Mouse (Mus musculus) left cerebral cortex, adult 11 months (tissue): ENCODE measurements at regions not wholly inside any gene's neighbourhood (a gene's known extent, or its start where the extent isn't known, plus 50 kb on each side); places are given as distances from the start of the nearest gene placed in this dataset.

Experiments used
- DNase-seq: peaks from one replicate; pipeline ENCODE4 v3.0.0; 2022; ENCODE audit warnings: low spot score

- no peak for DNase-seq
Observed at GRCm38 (mm10) chr2:131673351-131673750, 111.3 kb upstream of the Adra1d start.

DNA sequence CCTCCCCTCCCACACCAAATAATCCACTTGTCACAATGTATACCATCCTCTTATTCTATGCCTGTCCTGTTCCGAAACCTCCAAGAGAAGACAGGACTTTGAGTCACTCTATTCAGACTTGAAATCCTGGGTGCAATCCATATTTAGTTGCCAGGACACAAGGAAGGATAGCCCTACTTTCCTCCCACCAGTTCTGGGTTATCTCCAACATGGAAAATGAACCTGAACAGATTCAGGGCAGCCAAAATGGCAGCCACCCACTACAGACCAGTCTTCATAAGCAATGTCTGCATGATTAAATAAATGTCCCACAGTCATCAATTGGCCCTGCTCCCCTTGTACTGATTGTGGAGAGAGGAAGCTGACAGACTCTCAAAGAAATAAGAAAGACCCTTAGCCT lies 110.6 kb upstream of the Adra1d start:
- no peak for DNase-seq

DNA sequence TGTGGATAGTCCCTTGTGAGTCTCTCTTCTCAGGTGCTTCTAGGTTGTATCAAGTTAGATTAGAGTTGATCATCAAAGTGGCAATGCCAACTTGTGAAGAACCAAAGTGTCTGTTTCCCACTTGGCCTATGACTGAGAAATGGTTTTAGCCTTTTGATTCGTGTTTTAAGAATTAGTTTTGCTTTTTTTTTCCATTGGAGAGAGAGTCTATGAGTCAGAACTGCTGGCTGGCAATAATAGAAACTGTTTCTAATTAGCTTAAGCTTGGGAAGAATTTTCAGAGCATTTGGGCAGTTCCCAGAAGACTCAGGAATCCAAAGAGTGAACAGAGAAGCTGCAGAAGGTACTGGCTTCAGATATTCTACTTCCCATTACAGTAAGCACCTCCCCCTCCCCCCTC lies 110.1 kb upstream of the Adra1d start:
- DNase-seq, result no peak

DNA sequence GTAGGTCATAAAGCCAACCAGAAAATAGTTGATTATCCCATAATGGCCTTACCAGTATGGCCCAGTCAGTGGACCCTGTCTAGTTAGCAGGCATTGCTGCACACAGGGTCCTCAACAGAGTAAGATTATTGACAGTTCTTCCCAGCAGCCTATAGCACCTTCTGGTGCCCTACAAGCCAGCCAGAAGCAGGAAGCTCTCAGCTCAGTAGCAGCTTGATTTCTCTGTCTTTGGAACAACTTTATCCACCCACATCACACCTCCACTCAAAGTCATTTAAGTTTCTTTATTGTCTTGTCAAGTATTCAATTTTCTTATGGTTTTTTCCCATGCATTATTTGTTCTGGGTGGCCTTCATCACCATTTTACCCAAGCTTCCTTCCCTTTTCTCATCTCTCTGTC lies 108.8 kb upstream of the Adra1d start:
- no peak for DNase-seq

DNA sequence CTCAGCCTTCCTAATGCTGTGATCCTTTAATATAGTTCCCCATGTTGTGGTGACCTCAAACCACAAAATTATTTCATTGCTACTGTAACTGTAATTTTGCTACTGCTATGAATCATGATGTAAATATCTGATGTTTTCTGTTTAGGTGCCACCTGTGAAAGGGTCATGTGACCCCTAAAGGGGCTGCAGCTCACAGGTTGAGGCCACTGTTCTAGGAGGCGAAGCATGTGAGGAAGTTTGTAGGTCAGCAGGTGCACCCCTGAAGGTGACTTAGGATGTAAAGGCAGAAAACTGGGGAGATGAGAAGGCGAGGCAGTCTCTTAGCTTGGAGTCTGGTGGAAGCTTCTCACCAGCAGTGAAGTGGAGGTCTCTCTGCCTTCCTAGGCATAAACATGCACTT lies 105.8 kb upstream of the Adra1d start:
- no peak for DNase-seq

DNA sequence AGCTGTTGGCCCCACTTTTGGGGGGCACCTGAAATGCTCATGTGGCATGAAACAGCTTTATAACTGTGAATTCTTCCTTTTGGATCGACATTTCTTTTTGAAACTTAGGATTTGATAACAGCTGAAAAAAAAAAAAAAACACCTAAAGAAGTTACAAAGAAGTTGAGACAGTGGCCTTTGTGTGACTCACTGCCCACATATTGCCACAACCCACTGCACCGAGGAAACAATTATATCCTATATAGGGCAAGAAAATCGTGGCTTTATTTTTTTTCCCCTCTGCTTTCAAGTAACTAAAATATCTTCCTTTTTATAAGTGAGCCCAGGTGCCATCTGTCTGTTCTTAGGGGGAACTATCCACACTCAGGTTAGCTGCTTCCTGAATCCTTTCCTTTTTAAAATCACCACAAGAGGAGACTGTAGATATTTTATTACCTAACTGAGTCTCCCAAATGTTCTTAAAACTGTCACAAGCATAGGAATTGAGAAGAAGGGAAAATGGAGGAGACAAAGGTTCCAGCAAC lies 104.8 kb upstream of the Adra1d start:
- DNase-seq, result no peak

GRCm38 (mm10) chr2:131664575-131664974 lies 102.5 kb upstream of the Adra1d start:
- DNase-seq, result no peak

DNA sequence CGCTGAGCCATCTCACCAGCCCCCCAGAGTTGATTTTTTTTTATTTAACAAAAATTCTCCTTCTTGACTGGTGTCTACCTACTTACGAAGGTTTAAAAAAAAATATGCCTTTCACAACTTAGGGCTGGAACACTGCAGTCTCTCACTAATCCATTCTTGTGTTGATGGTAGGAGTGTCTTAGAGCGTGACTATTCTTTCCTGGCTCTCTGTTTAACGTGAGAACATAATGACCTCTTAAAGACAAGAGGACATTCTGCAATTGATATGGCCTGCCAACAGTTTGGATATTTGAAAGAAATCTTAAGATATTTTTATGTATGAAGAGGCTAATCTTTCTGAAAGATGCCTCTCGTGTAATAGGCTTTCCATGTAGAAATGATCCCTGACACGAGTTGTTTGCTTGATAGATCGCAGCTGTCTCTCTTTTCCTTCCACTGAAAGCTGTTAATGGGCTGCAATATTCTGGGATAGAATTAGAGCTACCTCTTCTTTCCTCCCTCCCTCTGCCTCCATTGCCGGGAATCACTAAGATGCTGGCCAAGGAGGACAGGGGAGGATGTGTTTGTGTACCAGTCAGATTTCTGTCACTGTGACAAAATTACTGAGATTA lies 101.2 kb upstream of the Adra1d start:
- DNase-seq, result no peak

- DNase-seq, result no peak
Observed at GRCm38 (mm10) chr2:131652197-131652596, 90.1 kb upstream of the Adra1d start.

DNA sequence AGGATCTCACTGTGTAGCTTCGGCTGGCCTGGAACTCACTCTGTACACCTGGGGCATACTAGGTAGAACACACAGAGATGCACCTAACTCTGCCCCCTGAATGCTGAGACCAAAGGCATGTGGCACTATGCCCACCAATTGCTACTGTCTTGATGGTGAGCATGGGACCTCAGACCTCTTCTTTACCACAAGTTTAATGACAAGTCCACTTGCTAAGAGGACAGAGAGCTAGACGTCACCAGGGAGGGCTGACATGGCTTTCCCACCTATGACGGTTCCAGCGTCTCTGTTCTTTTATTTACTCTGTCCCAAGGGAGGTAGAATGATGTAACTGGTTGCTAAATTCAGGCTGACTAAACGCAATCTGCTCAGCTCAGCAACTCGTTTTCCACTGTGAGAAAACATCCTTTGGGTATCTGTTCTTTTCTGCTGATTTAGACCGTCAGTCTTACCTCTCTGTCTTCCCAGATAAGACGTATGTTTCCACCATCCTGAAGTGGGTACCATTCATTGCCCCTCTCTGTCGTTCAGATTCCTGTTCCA lies 88.6 kb upstream of the Adra1d start:
- no peak for DNase-seq

DNA sequence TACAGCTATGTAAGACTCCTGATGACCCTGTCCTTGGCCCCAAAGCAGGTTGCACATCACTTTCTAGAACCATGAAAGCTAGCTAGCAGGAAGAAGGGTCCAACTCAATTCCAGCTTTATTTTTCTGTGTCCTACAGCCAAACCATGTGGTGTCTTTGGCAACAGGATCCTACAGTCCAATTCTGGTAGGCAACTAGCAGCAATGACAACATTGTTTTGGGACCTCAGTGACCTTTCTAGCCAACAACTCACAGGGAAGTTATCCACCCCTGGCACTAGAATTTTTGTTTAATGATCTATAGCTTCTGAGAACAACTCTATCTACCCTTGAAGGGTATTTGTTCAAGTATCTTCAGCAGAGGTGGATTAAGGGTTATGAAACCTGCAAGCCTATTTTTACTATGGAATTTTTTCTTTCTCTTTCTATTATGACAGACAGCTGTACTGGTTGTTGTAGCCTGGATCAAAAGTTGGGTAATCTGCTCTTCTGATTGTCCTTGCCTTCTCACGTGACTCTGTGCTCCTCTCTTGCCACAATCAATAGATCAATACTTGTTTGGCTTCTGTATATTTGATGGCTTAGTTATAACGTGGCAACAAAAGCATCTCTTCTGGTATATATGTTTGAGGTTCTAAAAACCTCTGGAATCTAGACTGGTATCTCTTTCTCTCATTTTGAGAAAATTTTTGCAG lies 82.2 kb upstream of the Adra1d start:
- DNase-seq, result no peak

DNA sequence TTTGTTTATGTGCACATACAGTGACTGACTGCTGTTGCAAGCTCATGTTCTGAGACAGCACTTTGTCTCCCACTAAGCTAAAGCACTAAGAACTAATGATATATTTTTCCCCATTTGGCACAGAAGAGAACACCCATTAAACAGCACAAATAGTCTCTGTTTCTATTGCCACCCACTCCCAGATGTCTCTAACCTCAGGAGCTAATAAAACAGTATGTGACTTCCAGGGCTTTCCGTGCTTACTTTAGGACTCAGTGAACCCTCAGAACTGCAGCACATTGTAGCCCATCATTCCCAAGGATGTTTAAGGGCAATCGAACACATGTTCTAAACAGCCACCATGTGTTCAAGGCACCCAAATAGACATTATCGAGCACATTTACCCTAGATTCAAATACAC lies 80.4 kb upstream of the Adra1d start:
- no peak for DNase-seq

DNA sequence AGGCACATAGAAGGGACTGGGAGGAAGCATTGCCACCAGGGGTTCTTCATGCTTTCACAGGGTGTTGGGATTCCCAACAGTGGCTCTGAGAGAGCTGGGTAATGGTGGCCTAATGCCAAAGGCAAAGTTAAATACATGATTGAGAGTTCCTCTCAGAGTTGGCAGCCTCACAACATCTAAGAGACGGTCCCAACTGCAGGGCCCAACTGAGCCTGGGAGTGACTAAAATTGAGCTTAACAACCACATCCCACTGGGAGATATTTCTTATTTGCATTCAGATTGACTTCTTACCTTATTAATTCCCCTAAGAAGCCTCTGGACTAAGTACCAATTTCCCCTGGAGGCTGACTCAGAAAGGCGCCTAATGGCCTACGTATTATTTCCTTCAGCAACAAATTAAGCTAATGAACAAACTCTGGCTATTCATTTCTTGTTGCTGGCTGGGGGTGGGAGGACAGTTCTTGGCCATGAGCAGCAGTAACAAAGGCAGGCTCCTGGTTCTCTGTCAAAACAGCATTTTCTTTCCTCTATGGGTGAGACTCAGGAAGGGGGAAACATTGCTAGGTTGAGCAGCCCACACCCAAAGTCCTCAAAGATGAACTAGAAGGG lies 77.0 kb upstream of the Adra1d start:
- no peak for DNase-seq

DNA sequence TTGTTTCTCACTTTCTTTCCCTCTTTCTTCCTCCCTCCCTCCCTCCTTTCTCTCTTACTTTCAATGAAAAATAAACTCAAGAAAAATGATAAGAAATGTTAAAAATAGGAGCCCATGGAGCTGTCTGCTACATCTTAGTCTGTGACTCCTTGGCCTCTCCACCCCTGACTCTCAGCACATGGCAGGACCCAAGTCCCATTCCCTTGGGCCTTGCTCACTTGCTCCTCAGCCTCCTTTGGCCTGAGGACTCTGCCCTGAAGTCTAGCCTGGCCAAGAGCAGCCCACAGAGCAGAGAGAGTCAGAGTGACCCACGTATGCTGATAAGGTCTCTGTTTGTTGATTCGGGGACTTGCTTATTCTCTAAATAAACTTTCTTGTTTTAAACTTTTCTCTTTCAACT lies 73.7 kb upstream of the Adra1d start:
- DNase-seq, result no peak

GRCm38 (mm10) chr2:131617916-131618315 lies 55.8 kb upstream of the Adra1d start:
- DNase-seq, result no peak

GRCm38 (mm10) chr2:131612486-131612885 lies 50.4 kb upstream of the Adra1d start:
- no peak for DNase-seq
